Mouse (Mus musculus): ENCODE results near the gene Sec11a. TPM values are rescaled to one million over a fixed set of nuclear protein-coding genes. Genes with fewer than 3 reads are reported as not detected.

Gene Sec11a
- 118 and 138 TPM in 2 replicates for polyA plus RNA-seq (2012; rRNA removed)

DNA sequence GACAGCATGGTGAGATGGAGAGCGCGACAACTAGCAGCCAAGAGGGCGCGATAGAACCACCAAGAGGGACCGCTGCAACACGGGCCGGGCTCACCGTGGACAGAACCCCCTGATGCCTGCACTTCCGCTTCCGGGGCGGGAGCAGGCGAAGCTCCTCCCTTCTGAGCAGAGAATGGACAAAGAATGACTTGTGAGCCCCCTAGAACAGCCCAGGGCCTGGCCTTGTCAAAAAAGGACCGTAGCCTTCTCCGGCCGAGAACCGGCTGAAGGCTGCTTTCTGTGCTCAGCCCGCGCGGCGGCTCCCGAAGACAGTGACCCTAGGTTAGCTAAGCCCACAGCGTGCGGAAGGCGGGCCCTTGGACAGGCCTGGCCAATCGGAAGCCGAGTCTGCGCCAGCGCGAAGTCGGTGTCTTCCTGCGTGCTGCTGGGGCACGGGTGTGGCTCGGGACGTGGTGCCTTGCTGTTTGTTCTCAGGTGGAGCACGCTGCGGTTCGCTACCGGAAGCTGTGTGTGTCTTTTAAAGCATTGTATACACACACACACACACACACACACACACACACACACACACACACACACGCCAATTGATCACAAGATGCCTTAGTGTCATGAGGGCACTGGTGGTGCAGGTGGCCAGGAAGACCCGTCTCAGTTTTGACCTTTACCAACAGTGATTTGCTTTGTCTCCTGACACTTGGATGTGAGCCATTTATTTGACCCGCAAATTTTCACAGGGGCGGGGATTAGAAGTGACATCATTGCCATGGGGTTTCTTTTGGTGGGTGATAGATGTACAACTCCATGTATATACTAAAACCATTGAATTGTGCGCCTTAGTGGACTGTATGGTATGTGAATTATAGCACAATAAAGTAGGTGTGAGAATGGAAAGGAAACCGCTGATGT, at the start of gene Sec11a:
Gene Sec11a (minus strand): TSS at position 336 of the 906 bp plus-strand sequence.
- TF ChIP-seq POLR2A (IDR thresholded peaks at IDR 0.05; ENCODE audit: borderline replicate concordance, extremely low read depth, insufficient read depth, insufficient read length, poor library complexity, severe bottlenecking) (peak; percentile 78; the same call in 1 of the 2 replicates), CTCF (IDR thresholded peaks at IDR 0.05; ENCODE audit: borderline replicate concordance, extremely low read depth, insufficient read depth, insufficient read length) (no peak)

DNA sequence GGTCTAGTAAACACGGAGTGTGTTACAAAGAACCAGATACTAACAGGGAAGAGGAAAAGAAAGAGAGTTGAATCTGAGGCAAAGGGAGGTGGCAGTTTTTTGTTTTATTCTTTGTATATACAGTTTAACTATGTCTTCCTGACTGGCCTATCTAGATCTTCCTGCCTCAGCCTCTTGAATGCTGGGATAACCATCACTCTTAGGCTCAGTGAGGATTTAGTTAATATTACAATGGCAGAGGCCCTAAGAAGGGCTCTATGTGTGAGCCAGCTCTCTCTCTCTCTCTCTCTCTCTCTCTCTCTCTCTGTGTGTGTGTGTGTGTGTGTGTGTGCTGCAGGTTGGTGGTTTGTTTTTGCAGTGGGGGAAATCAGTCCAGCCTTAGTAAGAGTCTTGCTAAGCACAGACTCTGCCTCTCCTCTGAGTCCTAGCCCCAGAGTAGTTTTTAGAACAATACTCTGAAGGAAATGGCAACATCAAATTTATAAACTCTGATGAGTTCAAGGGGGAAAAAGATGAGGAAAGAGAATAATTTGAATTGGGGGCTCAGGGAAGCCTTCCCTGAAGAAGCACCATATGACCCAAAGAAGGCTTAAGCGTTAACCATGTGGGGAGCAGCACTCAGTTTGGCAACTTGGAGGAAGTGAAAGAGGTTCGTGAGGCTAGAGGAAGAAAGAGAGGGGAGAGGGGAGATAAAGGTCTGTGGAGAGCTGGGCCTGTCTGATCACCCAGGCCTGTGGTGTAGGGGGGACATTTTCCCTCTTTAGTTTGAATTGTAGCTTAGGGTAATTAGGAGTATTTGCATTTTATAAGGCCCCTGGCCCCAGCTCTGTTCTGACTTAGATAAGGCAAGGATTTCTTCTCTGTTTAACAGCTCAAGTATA, 47.9 kb upstream of the Sec11a start:
- no peak for DNase-seq (ENCODE audit: low read depth)
- TF ChIP-seq POLR2A (IDR thresholded peaks at IDR 0.05; ENCODE audit: borderline replicate concordance, extremely low read depth, insufficient read depth, insufficient read length, poor library complexity, severe bottlenecking), result no peak

More for the DNA sequence above, at the start of gene Sec11a:
- peak; percentile 98 for DNase-seq (ENCODE audit: low read depth)

DNA sequence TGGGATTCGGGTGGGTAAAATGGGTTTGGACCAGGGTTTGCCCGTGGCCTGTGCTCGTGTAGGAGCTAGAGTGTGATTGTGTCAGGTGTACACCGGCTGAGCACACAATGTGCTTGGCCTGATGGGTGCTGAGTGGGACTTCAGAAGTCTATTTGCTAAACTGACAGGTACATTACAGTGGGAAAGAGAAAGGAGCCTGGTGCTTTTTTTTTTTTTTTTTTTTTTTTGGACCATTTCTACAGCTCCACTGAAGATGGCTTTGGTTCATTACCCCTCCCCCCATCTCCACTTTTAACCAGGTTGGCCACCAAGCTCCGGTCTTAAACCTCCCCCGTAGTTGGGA, 47.1 kb upstream of the Sec11a start:
- peak; percentile 14 for DNase-seq (ENCODE audit: low read depth)
- TF ChIP-seq CTCF (IDR thresholded peaks at IDR 0.05; ENCODE audit: borderline replicate concordance, extremely low read depth, insufficient read depth, insufficient read length) (no peak), POLR2A (IDR thresholded peaks at IDR 0.05; ENCODE audit: borderline replicate concordance, extremely low read depth, insufficient read depth, insufficient read length, poor library complexity, severe bottlenecking) (no peak)

DNA sequence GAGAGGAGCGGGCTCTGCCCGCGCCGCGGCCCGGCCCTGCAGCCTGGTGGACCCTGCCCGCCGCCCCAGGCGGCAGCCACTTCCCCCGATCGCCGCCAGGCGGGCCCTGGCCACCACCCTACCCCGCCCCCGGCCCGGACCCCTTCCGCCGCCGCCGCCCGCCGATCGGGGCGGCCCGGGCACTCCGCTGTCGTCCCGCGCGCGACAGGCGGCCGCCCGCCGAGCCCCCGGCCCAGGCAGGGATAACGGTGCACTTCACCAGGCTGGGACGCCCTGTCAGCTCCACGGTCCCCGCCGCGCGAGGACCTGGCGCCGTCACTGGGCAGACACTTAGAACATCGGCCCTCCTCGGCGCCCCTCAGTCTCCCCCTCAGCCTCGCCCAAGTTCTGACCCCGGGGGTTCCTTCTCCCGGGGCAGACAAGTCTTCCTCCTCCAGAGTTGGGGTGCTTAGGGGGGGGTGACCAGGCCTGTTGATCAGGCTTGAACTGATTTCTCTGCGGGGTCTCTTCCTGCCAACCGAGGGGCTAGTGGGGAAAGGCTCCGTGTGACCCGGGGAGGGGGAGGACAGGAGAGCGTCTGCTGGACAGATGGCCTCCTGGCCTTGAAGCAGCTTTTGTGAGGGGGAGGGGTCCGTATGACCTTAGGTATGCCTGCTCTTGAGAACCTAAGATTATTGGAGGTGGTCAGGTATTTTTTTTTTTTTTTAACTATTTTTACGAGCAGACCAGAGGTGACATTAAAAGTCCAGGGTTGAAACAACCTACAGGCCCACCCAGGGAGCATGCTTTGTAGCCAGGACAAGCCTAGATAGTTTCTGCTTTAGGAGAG, 46.5 kb upstream of the Sec11a start:
- TF ChIP-seq POLR2A (IDR thresholded peaks at IDR 0.05; ENCODE audit: borderline replicate concordance, extremely low read depth, insufficient read depth, insufficient read length, poor library complexity, severe bottlenecking), result peak; percentile 41; the same call in 1 of the 2 replicates
- TF ChIP-seq CTCF (IDR thresholded peaks at IDR 0.05; ENCODE audit: borderline replicate concordance, extremely low read depth, insufficient read depth, insufficient read length), result peak; percentile 41; the same call in 1 of the 2 replicates
- DNase-seq (ENCODE audit: low read depth), result peak; percentile 62

DNA sequence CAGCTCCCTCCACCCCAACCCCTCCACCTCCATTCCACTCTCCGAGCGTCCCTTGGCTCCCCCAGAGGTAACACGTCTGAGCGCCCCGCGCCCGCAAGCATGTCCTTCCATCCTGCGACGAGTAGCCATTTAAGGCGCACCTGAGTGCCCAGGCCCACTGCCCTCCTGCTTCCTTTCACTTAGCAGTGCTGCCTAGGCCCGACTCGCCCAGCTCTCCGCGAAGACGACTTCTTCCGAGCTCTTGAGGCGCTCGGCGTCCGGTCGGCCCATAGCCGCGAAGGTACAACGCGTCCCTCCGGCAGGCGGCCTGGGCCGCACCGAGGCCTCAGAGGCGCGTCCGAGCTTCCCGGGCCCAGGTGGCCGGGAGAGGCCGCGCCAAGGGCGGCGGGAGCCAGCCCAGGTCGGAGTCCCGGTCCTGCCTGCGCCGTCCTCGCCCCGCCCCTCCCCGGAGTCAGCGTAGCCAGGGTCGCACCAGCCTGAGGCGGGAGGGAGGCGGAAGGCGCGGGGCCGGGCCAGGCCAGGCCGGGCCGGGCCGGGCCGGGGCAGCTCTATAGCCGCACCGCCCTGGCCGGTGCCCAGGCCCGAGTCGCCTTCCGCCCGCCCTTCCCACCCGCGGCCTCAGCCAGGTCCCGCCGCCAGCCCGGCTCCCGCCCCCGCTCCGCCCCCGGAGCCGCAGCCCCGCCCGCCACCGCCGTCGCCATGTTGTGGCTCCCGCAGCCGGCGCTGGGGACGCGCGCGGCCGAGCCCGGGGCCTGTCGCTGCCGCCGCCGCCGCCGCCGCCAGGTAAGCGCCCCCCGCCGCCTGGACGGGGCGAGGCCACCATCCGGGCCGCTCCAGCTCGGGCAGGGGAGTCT, 45.6 kb upstream of the Sec11a start, which contains the start of gene Zfp592:
Gene Zfp592 (plus strand): TSS at position 702 of the 854 bp plus-strand sequence.
- DNase-seq (ENCODE audit: low read depth), result peak; percentile 81
- TF ChIP-seq CTCF (IDR thresholded peaks at IDR 0.05; ENCODE audit: borderline replicate concordance, extremely low read depth, insufficient read depth, insufficient read length) (no peak; the same call in 1 of the 2 replicates), POLR2A (IDR thresholded peaks at IDR 0.05; ENCODE audit: borderline replicate concordance, extremely low read depth, insufficient read depth, insufficient read length, poor library complexity, severe bottlenecking) (peak; percentile 61)

DNA sequence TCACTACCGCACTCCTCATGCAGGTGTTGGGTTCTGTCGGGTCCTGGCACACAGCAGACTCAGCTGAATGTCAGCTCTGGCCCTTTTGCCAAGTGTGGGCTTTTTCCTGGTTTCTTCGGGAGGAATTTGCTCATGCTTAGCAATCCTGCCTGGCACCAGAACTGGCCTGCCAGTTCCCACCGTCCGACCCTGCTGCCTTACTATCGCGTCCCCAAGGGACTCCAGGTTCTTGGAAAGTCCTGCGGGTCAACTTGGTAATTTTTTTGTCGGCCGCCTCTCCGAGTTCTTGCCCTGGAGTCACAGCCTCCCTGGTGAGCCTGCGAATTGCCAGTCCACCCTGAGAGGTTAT, 45.0 kb upstream of the Sec11a start:
- DNase-seq (ENCODE audit: low read depth), result peak; percentile 51

DNA sequence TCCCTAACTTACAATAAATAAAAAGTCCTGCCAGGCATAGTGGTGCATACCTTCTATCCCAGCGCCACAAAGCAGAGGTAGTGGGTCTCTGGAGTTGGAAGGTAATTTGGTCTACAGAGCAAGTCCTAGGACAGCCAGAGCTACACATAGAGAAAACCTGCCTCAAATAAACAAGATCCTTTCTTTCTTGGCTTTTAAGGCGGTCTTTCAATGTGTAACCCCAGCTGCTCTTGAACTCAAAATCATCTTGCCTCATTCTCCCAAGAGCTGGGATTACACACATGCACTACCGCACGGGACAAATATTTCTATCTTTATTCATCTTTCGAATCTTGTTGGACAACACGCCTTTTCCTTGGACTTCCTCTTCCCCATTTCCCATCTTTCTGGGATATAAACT, 44.5 kb upstream of the Sec11a start:
- TF ChIP-seq CTCF (IDR thresholded peaks at IDR 0.05; ENCODE audit: borderline replicate concordance, extremely low read depth, insufficient read depth, insufficient read length) (no peak), POLR2A (IDR thresholded peaks at IDR 0.05; ENCODE audit: borderline replicate concordance, extremely low read depth, insufficient read depth, insufficient read length, poor library complexity, severe bottlenecking) (no peak)
- no peak for DNase-seq (ENCODE audit: low read depth)

More for the DNA sequence above, 45.0 kb upstream of the Sec11a start:
- no peak for TF ChIP-seq CTCF (IDR thresholded peaks at IDR 0.05; ENCODE audit: borderline replicate concordance, extremely low read depth, insufficient read depth, insufficient read length)
- no peak for TF ChIP-seq POLR2A (IDR thresholded peaks at IDR 0.05; ENCODE audit: borderline replicate concordance, extremely low read depth, insufficient read depth, insufficient read length, poor library complexity, severe bottlenecking)

DNA sequence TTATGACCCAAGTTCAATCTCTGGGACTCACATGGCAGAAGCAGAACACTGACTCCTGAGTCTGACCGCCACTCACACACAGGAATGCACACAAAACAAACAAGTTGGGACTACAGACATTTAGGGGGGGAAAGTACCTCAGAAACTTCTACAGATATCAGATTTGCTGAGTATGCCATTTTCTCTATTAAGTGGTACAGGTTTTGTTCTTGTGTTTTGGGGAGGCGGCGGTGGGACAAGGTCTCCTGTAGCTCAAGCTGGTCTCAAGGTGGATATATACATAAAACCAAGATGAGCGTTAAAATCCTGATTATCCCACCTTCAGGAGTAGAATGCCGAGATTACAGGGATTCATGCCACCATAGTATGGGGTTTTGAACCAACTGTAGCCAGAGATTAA, 44.0 kb upstream of the Sec11a start:
- TF ChIP-seq POLR2A (IDR thresholded peaks at IDR 0.05; ENCODE audit: borderline replicate concordance, extremely low read depth, insufficient read depth, insufficient read length, poor library complexity, severe bottlenecking) (no peak), CTCF (IDR thresholded peaks at IDR 0.05; ENCODE audit: borderline replicate concordance, extremely low read depth, insufficient read depth, insufficient read length) (no peak)
- DNase-seq (ENCODE audit: low read depth), result no peak

DNA sequence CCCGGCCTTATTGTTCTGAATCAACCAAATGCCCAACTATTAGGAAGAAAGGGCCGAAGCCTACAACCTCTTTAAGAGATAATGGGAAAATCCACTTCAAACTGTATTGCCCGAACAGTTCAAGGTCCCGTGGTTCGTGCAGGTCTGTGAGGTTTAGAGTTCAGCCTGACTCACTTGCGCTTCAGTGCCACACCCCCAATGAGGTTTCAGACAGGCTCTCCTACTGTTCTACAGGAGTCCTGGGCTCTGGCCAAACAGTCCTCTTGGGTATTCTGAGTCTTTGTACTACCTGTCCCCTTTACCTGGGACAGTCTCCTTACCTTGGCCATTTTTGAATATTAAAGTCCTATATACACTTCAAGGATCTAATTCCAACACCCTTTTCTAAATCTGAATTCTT, 42.7 kb upstream of the Sec11a start:
- no peak for DNase-seq (ENCODE audit: low read depth)
- TF ChIP-seq POLR2A (IDR thresholded peaks at IDR 0.05; ENCODE audit: borderline replicate concordance, extremely low read depth, insufficient read depth, insufficient read length, poor library complexity, severe bottlenecking), result no peak
- no peak for TF ChIP-seq CTCF (IDR thresholded peaks at IDR 0.05; ENCODE audit: borderline replicate concordance, extremely low read depth, insufficient read depth, insufficient read length)

Measured in brain, embryonic 14.5 days (tissue).